In the genomic region with DNA sequence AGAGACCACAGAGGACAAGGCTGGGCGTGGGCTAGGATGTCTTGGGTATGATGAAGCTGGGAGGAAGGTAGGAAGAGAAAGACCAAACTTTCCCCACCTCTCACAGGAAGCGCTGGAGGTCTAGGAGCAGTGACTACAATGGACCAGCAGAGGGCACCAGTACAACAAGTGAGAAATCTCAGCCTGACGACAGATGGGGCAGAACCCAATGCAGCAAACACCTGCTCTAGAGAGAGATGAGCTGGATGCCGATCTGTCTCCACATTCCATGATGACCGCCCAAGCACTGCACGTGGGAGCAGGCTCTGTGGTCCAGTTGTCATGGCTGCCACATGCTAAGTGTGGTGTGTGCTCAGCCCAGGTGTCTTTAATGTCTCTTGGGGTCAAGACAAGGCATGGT, we compare ENCODE assay signal across 9 mouse cellular contexts. TPM values are rescaled to one million over a fixed set of nuclear protein-coding genes. Genes with fewer than 3 reads are reported as not detected.
DNase-seq lines count a peak whose midpoint lies in the region; ATAC-seq and TF ChIP-seq lines count a peak whose summit lies in the region.
"Had no signal": no experiment of that assay in that cellular context is flagged by ENCODE, and none has a peak within 500 bp of the region (broad histone marks: within the 10 kb centered on the region; RNA-seq: fewer than 3 reads in every experiment).

No protein-coding gene starts in this region.

- H3K4me3 ChIP-seq in forebrain, embryonic 10.5 days = no peak overlapping the region
- no peak overlapping the region for H3K4me3 ChIP-seq in midbrain, postnatal 0 days (ENCODE audit: low read depth, low read length)
- H3K4me3 ChIP-seq in thymus, adult 2 months (ENCODE audit: control insufficient read depth, insufficient read depth, low read length) = no peak overlapping the region
- H3K4me3 ChIP-seq: heart, embryonic 13.5 days had no signal

- H3K4me1 ChIP-seq in forebrain, embryonic 10.5 days = 0 out of 2 replicates have a peak, but pooled peaks cover 8% of the 10 kb centered on the region
- H3K4me1 ChIP-seq in midbrain, postnatal 0 days (ENCODE audit: insufficient read depth, low read length) = no peaks in the 10 kb centered on the region
- H3K4me1 ChIP-seq in thymus, adult 2 months (replicated peaks; ENCODE audit: control insufficient read depth, insufficient read depth, low read length) = no peaks in the 10 kb centered on the region
- H3K4me1 ChIP-seq: heart, embryonic 13.5 days had no signal

- intact Hi-C loops in left cerebral cortex, postnatal 4 days (cut with DNase I) = loop anchor here (1.0 kb wide), 1 partner anchor 55 kb away; no protein-coding TSS in a partner anchor

- no peaks in the 10 kb centered on the region for H3K36me3 ChIP-seq in forebrain, embryonic 10.5 days (replicated peaks)
- no peaks in the 10 kb centered on the region for H3K36me3 ChIP-seq in midbrain, postnatal 0 days (ENCODE audit: insufficient read depth, low read length)
- H3K36me3 ChIP-seq in thymus, adult 2 months (ENCODE audit: control insufficient read depth, insufficient read depth, low read length) = no peaks in the 10 kb centered on the region
- H3K36me3 ChIP-seq: heart, embryonic 13.5 days had no signal

- 3% methylated on average over 6 of the region's 6 CpGs for WGBS in forebrain, embryonic 10.5 days
- 5% methylated on average over 6 of the region's 6 CpGs for WGBS in midbrain, postnatal 0 days
- 3% methylated on average over 6 of the region's 6 CpGs for WGBS in thymus, adult 2 months

- no peak overlapping the region for H3K27ac ChIP-seq in forebrain, embryonic 10.5 days
- no peak overlapping the region for H3K27ac ChIP-seq in midbrain, postnatal 0 days (ENCODE audit: low read depth, low read length)
- H3K27ac ChIP-seq in thymus, adult 2 months (ENCODE audit: control insufficient read depth, insufficient read depth, low read length) = no peak overlapping the region
- H3K27ac ChIP-seq: heart, embryonic 13.5 days had no signal

- peak; percentile 96 for TF ChIP-seq CTCF in midbrain, postnatal 0 days (IDR thresholded peaks at IDR 0.05)
- peak; percentile 51; the same call in 1 of the 2 replicates for TF ChIP-seq CTCF in thymus, adult 2 months (IDR thresholded peaks at IDR 0.05; ENCODE audit: borderline replicate concordance, control insufficient read depth, extremely low read depth, insufficient read depth, low read length, poor library complexity)

- DNase-seq in urinary bladder, postnatal 25 days (ENCODE audit: low spot score) = peak; percentile 24
- no peak for DNase-seq in urinary bladder, postnatal 10 days (ENCODE audit: low spot score)
- peak; percentile 36 for DNase-seq in c-Kit-positive CD71-positive TER-119-positive erythroid progenitor cells, embryonic 14.5 days (ENCODE audit: low spot score)
- DNase-seq in forebrain, embryonic 10.5 days (ENCODE audit: extremely low spot score, low spot score) = peak; percentile 68
- peak; percentile 70 for DNase-seq in left cerebral cortex, postnatal 4 days
- DNase-seq in midbrain, postnatal 0 days (ENCODE audit: low spot score) = peak; percentile 92
- peak; percentile 54 for DNase-seq in thymus, adult 2 months

- H3K27me3 ChIP-seq in forebrain, embryonic 10.5 days (ENCODE audit: poor library complexity, severe bottlenecking) = no peaks in the 10 kb centered on the region
- no peaks in the 10 kb centered on the region for H3K27me3 ChIP-seq in midbrain, postnatal 0 days (ENCODE audit: insufficient read depth, low read length)
- H3K27me3 ChIP-seq in thymus, adult 2 months (ENCODE audit: control insufficient read depth, insufficient read depth, low read length) = no peaks in the 10 kb centered on the region

- ATAC-seq in inflammation-experienced regulatory T-cells, adult 6 months = peak; percentile 61
- peak; percentile 78 for ATAC-seq in midbrain, postnatal 0 days (ENCODE audit: low FRiP score)

- TF ChIP-seq POLR2A in thymus, adult 2 months (IDR thresholded peaks at IDR 0.05; ENCODE audit: control insufficient read depth, extremely low read depth, insufficient read depth, low read length, poor library complexity) = no peak

- H3K4me2 ChIP-seq in midbrain, postnatal 0 days (ENCODE audit: low read depth, low read length, poor library complexity, severe bottlenecking) = peak overlapping the region; percentile 18
- H3K4me2 ChIP-seq: heart, embryonic 13.5 days had no signal

- H3K9ac ChIP-seq in midbrain, postnatal 0 days (replicated peaks; ENCODE audit: low read length, poor library complexity, severe bottlenecking) = no peak overlapping the region
- H3K9ac ChIP-seq: heart, embryonic 13.5 days had no signal

- no peaks in the 10 kb centered on the region for H3K9me3 ChIP-seq in forebrain, embryonic 10.5 days
- H3K9me3 ChIP-seq in midbrain, postnatal 0 days (ENCODE audit: low read length) = no peaks in the 10 kb centered on the region
- H3K9me3 ChIP-seq: heart, embryonic 13.5 days had no signal

RNA-seq across cellular contexts. Expression of a gene that starts 10.1 kb away (rescaled TPM):
- 5.9 and 6.9 TPM in 2 replicates for polyA plus RNA-seq in forebrain, embryonic 10.5 days (2016; fragmentation: Nextera tagmentation; extraction: Ambion mirVana)
- not detected for polyA plus RNA-seq in inflammation-experienced regulatory T-cells, adult 6 months (2017; shearing (Covaris generic))
- total RNA-seq in left cerebral cortex, postnatal 4 days (2021) = 1 to 10 TPM; 4.4 to 5.3 TPM
- total RNA-seq in midbrain, postnatal 0 days (2014; rRNA removed) = 5.3 and 10.1 TPM in 2 replicates
- 3.1 and 3.3 TPM in 2 replicates for polyA plus RNA-seq in midbrain, postnatal 0 days (2015; fragmentation: Nextera tagmentation; extraction: Ambion mirVana)
- 1.1 and 1.7 TPM in 2 replicates for polyA plus RNA-seq in thymus, adult 2 months (2012; rRNA removed)

RNA-seq across cellular contexts. Expression of a gene that starts 17.8 kb away (rescaled TPM):
- polyA plus RNA-seq in forebrain, embryonic 10.5 days (2016; fragmentation: Nextera tagmentation; extraction: Ambion mirVana) = not detected in 2 replicates
- not detected for polyA plus RNA-seq in inflammation-experienced regulatory T-cells, adult 6 months (2017; shearing (Covaris generic))
- not detected for total RNA-seq in left cerebral cortex, postnatal 4 days (2021)
- 0.09 TPM in 1 of 2 replicates, not detected in the other for total RNA-seq in midbrain, postnatal 0 days (2014; rRNA removed)
- polyA plus RNA-seq in midbrain, postnatal 0 days (2015; fragmentation: Nextera tagmentation; extraction: Ambion mirVana) = not detected in 2 replicates
- polyA plus RNA-seq in thymus, adult 2 months (2012; rRNA removed) = 0.10 and 0.28 TPM in 2 replicates
- polyA plus RNA-seq: heart, embryonic 13.5 days had no signal
